Mouse (Mus musculus): ENCODE measurements at regions not wholly inside any gene's neighbourhood (a gene's known extent, or its start where the extent isn't known, plus 50 kb on each side); places are given as distances from the start of the nearest gene placed in this dataset.

GRCm38 (mm10) chr6:147973059-147973458 is 74.0 kb upstream of the Far2 start:
- no peak for DNase-seq (ENCODE audit: low read depth in 3 of 3, low spot score in 3 of 3)
- Histone ChIP-seq H3K4me1 (replicated peaks; ENCODE audit: control insufficient read depth in 2 of 2, insufficient read depth in 2 of 2, low read length in 1 of 2) (no peaks in the 10 kb centered on the region), H3K9me3 (ENCODE audit: control insufficient read depth, low read length) (no peaks in the 10 kb centered on the region), H3K27me3 (ENCODE audit: control insufficient read depth, insufficient read depth, low read length) (no peaks in the 10 kb centered on the region), H3K4me3 (ENCODE audit: insufficient read depth in 1 of 2, low read depth in 2 of 2, low read length in 2 of 2) (no peak overlapping the region), H3K27ac (no peak overlapping the region), H3K36me3 (replicated peaks; ENCODE audit: control insufficient read depth, insufficient read depth, low read depth) (no peaks in the 10 kb centered on the region), H3K9ac (replicated peaks) (no peak overlapping the region), H3K4me2 (ENCODE audit: low read depth) (no peak overlapping the region)
- ATAC-seq (ENCODE audit: insufficient read depth), result no peak
- 24% methylated on average over 2 of the region's 2 CpGs for WGBS (ENCODE audit: insufficient replicate concordance)
- TF ChIP-seq CTCF (IDR thresholded peaks at IDR 0.05; ENCODE audit: low read depth), result no peak
- TF ChIP-seq EP300 (IDR thresholded peaks at IDR 0.05; ENCODE audit: low read depth), result no peak

- H3K4me1 ChIP-seq (replicated peaks; ENCODE audit: control insufficient read depth in 2 of 2, insufficient read depth in 2 of 2, low read length in 1 of 2), result no peaks in the 10 kb centered on the region
- no peak overlapping the region for H3K9ac ChIP-seq (replicated peaks)
- H3K9me3 ChIP-seq (ENCODE audit: control insufficient read depth, low read length), result no peaks in the 10 kb centered on the region
- no peak for TF ChIP-seq CTCF (IDR thresholded peaks at IDR 0.05; ENCODE audit: low read depth)
- TF ChIP-seq EP300 (IDR thresholded peaks at IDR 0.05; ENCODE audit: low read depth), result no peak
- H3K4me3 ChIP-seq (ENCODE audit: insufficient read depth in 1 of 2, low read depth in 2 of 2, low read length in 2 of 2), result no peak overlapping the region
- no peak overlapping the region for H3K27ac ChIP-seq
- no peaks in the 10 kb centered on the region for H3K27me3 ChIP-seq (ENCODE audit: control insufficient read depth, insufficient read depth, low read length)
- ATAC-seq (ENCODE audit: insufficient read depth) (no peak), DNase-seq (ENCODE audit: low read depth in 3 of 3, low spot score in 3 of 3) (no peak)
- no peak overlapping the region for H3K4me2 ChIP-seq (ENCODE audit: low read depth)
- WGBS (ENCODE audit: insufficient replicate concordance), result 45% methylated on average over 1 of the region's 1 CpGs
- H3K36me3 ChIP-seq (replicated peaks; ENCODE audit: control insufficient read depth, insufficient read depth, low read depth), result no peaks in the 10 kb centered on the region
Observed at GRCm38 (mm10) chr6:147975917-147976316, 71.1 kb upstream of the Far2 start.

GRCm38 (mm10) chr6:147989381-147989780 is 57.7 kb upstream of the Far2 start:
- no peak overlapping the region for H3K4me3 ChIP-seq (ENCODE audit: insufficient read depth in 1 of 2, low read depth in 2 of 2, low read length in 2 of 2)
- TF ChIP-seq EP300 (IDR thresholded peaks at IDR 0.05; ENCODE audit: low read depth) (no peak), CTCF (IDR thresholded peaks at IDR 0.05; ENCODE audit: low read depth) (no peak)
- H3K4me2 ChIP-seq (ENCODE audit: low read depth), result no peak overlapping the region
- no peaks in the 10 kb centered on the region for H3K36me3 ChIP-seq (replicated peaks; ENCODE audit: control insufficient read depth, insufficient read depth, low read depth)
- 59% methylated on average over 4 of the region's 4 CpGs for WGBS (ENCODE audit: insufficient replicate concordance)
- no peaks in the 10 kb centered on the region for H3K9me3 ChIP-seq (ENCODE audit: control insufficient read depth, low read length)
- H3K27ac ChIP-seq, result no peak overlapping the region
- no peaks in the 10 kb centered on the region for H3K27me3 ChIP-seq (ENCODE audit: control insufficient read depth, insufficient read depth, low read length)
- no peak overlapping the region for H3K9ac ChIP-seq (replicated peaks)
- ATAC-seq (ENCODE audit: insufficient read depth) (no peak), DNase-seq (ENCODE audit: low read depth in 3 of 3, low spot score in 3 of 3) (no peak)
- no peaks in the 10 kb centered on the region for H3K4me1 ChIP-seq (replicated peaks; ENCODE audit: control insufficient read depth in 2 of 2, insufficient read depth in 2 of 2, low read length in 1 of 2)

Data from liver, embryonic 14.5 days (tissue).